Mouse (Mus musculus) limb, embryonic 10.5 days (tissue): ENCODE data around the gene Adrm1. TPM values are rescaled to one million over a fixed set of nuclear protein-coding genes. Genes with fewer than 3 reads are reported as not detected.
A peak's percentile ranks its signal among the peaks of the same experiment; 100 is the strongest.

Experiments
- DNase-seq: peaks from one replicate; pipeline ENCODE4 v3.0.0-alpha.2; 2017; ENCODE audit warnings: low spot score
- H3K27ac ChIP-seq: fragments of 300-500 bp; sonication (generic); 2 replicates; pipeline ENCODE4 v1.5.1; 2016; ENCODE audit warnings: mild to moderate bottlenecking
- H3K27me3 ChIP-seq: fragments of 300-500 bp; sonication (generic); 2 replicates; pipeline ENCODE4 v1.6.1; 2016; ENCODE audit warnings: low read depth, mild to moderate bottlenecking; ENCODE audit not compliant: poor library complexity, severe bottlenecking
- H3K36me3 ChIP-seq: fragments of 300-500 bp; sonication (generic); 2 replicates; pipeline ENCODE4 v1.6.1; 2016; ENCODE audit warnings: mild to moderate bottlenecking, moderate library complexity
- H3K4me1 ChIP-seq: fragments of 300-500 bp; sonication (generic); 2 replicates; pipeline ENCODE4 v1.6.1; 2016
- H3K4me3 ChIP-seq: fragments of 300-500 bp; sonication (generic); 2 replicates; pipeline ENCODE4 v1.5.1; 2016; ENCODE audit warnings: mild to moderate bottlenecking, moderate library complexity
- H3K9me3 ChIP-seq: fragments of 300-500 bp; sonication (generic); replicated peaks from 2 replicates; pipeline ENCODE4 v1.6.1; 2016; ENCODE audit warnings: mild to moderate bottlenecking
- WGBS: fragments of 180-500 bp; shearing (Covaris S2); methylation state at CpG from one replicate; pipeline ENCODE4 v1.1.7; 2016; 5-methylcytosine and 5-hydroxymethylcytosine counted together
- polyA plus RNA-seq: library from polyadenylated mRNA; unstranded; fragments of >200 nt; fragmentation: Nextera tagmentation; extraction: Ambion mirVana; gene quantifications from 2 replicates; pipeline ENCODE4 v1.2.1, GENCODE M21; 2016

The Adrm1 gene
- polyA plus RNA-seq = 264 and 295 TPM in 2 replicates

GRCm38 (mm10) chr2:180170806-180171521, at the start of gene Adrm1:
Gene Adrm1, plus strand, starts transcription at chr2:180171485.
- peak within 1 kb of the TSS; percentile 95 for H3K27ac ChIP-seq
- 4% methylated on average over 41 of the region's 41 CpGs for WGBS
- peaks cover 23% of the 10 kb centered on the region for H3K4me1 ChIP-seq
- no peaks in the 10 kb centered on the region for H3K27me3 ChIP-seq
- H3K36me3 ChIP-seq = peaks cover 34% of the 10 kb centered on the region
- peak within 1 kb of the TSS; percentile 97 for H3K4me3 ChIP-seq
- peak; percentile 99 for DNase-seq
- no peaks in the 10 kb centered on the region for H3K9me3 ChIP-seq

GRCm38 (mm10) chr2:180124192-180124591, 47.1 kb upstream of the Adrm1 start:
- Histone ChIP-seq H3K4me1 (peaks cover 31% of the 10 kb centered on the region), H3K36me3 (peaks cover 5% of the 10 kb centered on the region; the same call in 1 of the 2 replicates), H3K27ac (no peak overlapping the region), H3K9me3 (no peaks in the 10 kb centered on the region), H3K27me3 (no peaks in the 10 kb centered on the region), H3K4me3 (no peak overlapping the region)
- no peak for DNase-seq
- WGBS = 86% methylated on average over 2 of the region's 2 CpGs

- Histone ChIP-seq H3K27me3 (no peaks in the 10 kb centered on the region), H3K27ac (no peak overlapping the region), H3K9me3 (no peaks in the 10 kb centered on the region), H3K4me3 (no peak overlapping the region), H3K4me1 (peaks cover 23% of the 10 kb centered on the region; the same call in 1 of the 2 replicates), H3K36me3 (peaks cover 5% of the 10 kb centered on the region; the same call in 1 of the 2 replicates)
- 28% methylated on average over 4 of the region's 4 CpGs for WGBS
- DNase-seq = no peak
Observed at GRCm38 (mm10) chr2:180126195-180126594, 45.1 kb upstream of the Adrm1 start.

GRCm38 (mm10) chr2:180127675-180128074, 43.6 kb upstream of the Adrm1 start:
- 73% methylated on average over 1 of the region's 1 CpGs for WGBS
- no peak for DNase-seq
- Histone ChIP-seq H3K27ac (no peak overlapping the region), H3K4me3 (no peak overlapping the region), H3K9me3 (no peaks in the 10 kb centered on the region), H3K36me3 (peaks cover 5% of the 10 kb centered on the region; the same call in 1 of the 2 replicates), H3K27me3 (no peaks in the 10 kb centered on the region), H3K4me1 (peaks cover 23% of the 10 kb centered on the region; the same call in 1 of the 2 replicates)

GRCm38 (mm10) chr2:180133231-180133630, 38.1 kb upstream of the Adrm1 start:
- no peaks in the 10 kb centered on the region for H3K9me3 ChIP-seq
- DNase-seq = no peak
- H3K4me1 ChIP-seq = no peaks in the 10 kb centered on the region
- peaks cover 1% of the 10 kb centered on the region; the same call in 1 of the 2 replicates for H3K36me3 ChIP-seq
- no peak overlapping the region for H3K4me3 ChIP-seq
- H3K27me3 ChIP-seq = no peaks in the 10 kb centered on the region
- no peak overlapping the region for H3K27ac ChIP-seq
- WGBS = 97% methylated on average over 4 of the region's 4 CpGs

GRCm38 (mm10) chr2:180133911-180134310, 37.4 kb upstream of the Adrm1 start:
- DNase-seq = no peak
- Histone ChIP-seq H3K27ac (no peak overlapping the region), H3K36me3 (peaks cover 8% of the 10 kb centered on the region), H3K9me3 (no peaks in the 10 kb centered on the region), H3K27me3 (no peaks in the 10 kb centered on the region), H3K4me1 (no peaks in the 10 kb centered on the region), H3K4me3 (no peak overlapping the region)
- WGBS = 80% methylated on average over 3 of the region's 3 CpGs

GRCm38 (mm10) chr2:180135414-180135813, 35.9 kb upstream of the Adrm1 start:
- Histone ChIP-seq H3K36me3 (peaks cover 8% of the 10 kb centered on the region), H3K27me3 (no peaks in the 10 kb centered on the region), H3K9me3 (no peaks in the 10 kb centered on the region), H3K27ac (no peak overlapping the region), H3K4me3 (no peak overlapping the region), H3K4me1 (no peaks in the 10 kb centered on the region)
- DNase-seq = no peak
- WGBS = 88% methylated on average over 5 of the region's 5 CpGs

GRCm38 (mm10) chr2:180146091-180146490, 25.2 kb upstream of the Adrm1 start:
- H3K9me3 ChIP-seq = no peaks in the 10 kb centered on the region
- H3K27me3 ChIP-seq = no peaks in the 10 kb centered on the region
- no peak for DNase-seq
- H3K36me3 ChIP-seq = peaks cover 41% of the 10 kb centered on the region
- H3K4me1 ChIP-seq = no peaks in the 10 kb centered on the region
- WGBS = 92% methylated on average over 2 of the region's 2 CpGs
- H3K4me3 ChIP-seq = no peak overlapping the region
- H3K27ac ChIP-seq = no peak overlapping the region

GRCm38 (mm10) chr2:180147379-180147778, 23.9 kb upstream of the Adrm1 start:
- Histone ChIP-seq H3K4me3 (no peak overlapping the region), H3K4me1 (no peaks in the 10 kb centered on the region), H3K27me3 (no peaks in the 10 kb centered on the region), H3K9me3 (no peaks in the 10 kb centered on the region), H3K27ac (no peak overlapping the region), H3K36me3 (peaks cover 42% of the 10 kb centered on the region)
- no peak for DNase-seq
- 91% methylated on average over 6 of the region's 6 CpGs for WGBS

GRCm38 (mm10) chr2:180148551-180148950, 22.7 kb upstream of the Adrm1 start:
- 89% methylated on average over 9 of the region's 9 CpGs for WGBS
- peaks cover 45% of the 10 kb centered on the region for H3K36me3 ChIP-seq
- DNase-seq = no peak
- H3K27me3 ChIP-seq = no peaks in the 10 kb centered on the region
- H3K4me1 ChIP-seq = no peaks in the 10 kb centered on the region
- H3K27ac ChIP-seq = no peak overlapping the region
- H3K4me3 ChIP-seq = no peak overlapping the region
- H3K9me3 ChIP-seq = no peaks in the 10 kb centered on the region

GRCm38 (mm10) chr2:180154796-180155195, 16.5 kb upstream of the Adrm1 start:
- Histone ChIP-seq H3K36me3 (peaks cover 54% of the 10 kb centered on the region), H3K9me3 (no peaks in the 10 kb centered on the region), H3K4me1 (no peaks in the 10 kb centered on the region), H3K4me3 (no peak overlapping the region), H3K27me3 (no peaks in the 10 kb centered on the region), H3K27ac (no peak overlapping the region)
- 67% methylated on average over 3 of the region's 3 CpGs for WGBS
- DNase-seq = no peak

- 89% methylated on average over 3 of the region's 3 CpGs for WGBS
- H3K27me3 ChIP-seq = no peaks in the 10 kb centered on the region
- H3K4me1 ChIP-seq = 0 out of 2 replicates have a peak, but pooled peaks cover 4% of the 10 kb centered on the region
- peaks cover 47% of the 10 kb centered on the region for H3K36me3 ChIP-seq
- DNase-seq = no peak
- H3K27ac ChIP-seq = no peak overlapping the region
- no peak overlapping the region for H3K4me3 ChIP-seq
- no peaks in the 10 kb centered on the region for H3K9me3 ChIP-seq
Observed at GRCm38 (mm10) chr2:180158627-180159026, 12.7 kb upstream of the Adrm1 start.

GRCm38 (mm10) chr2:180165855-180166254, 5.4 kb upstream of the Adrm1 start:
- Histone ChIP-seq H3K4me1 (peaks cover 8% of the 10 kb centered on the region; the same call in 1 of the 2 replicates), H3K9me3 (no peaks in the 10 kb centered on the region), H3K4me3 (no peak overlapping the region), H3K27ac (no peak overlapping the region), H3K36me3 (peaks cover 7% of the 10 kb centered on the region), H3K27me3 (no peaks in the 10 kb centered on the region)
- WGBS = 89% methylated on average over 2 of the region's 2 CpGs
- no peak for DNase-seq
